ENCODE assay signal across 8 mouse cellular contexts in the genomic region with DNA sequence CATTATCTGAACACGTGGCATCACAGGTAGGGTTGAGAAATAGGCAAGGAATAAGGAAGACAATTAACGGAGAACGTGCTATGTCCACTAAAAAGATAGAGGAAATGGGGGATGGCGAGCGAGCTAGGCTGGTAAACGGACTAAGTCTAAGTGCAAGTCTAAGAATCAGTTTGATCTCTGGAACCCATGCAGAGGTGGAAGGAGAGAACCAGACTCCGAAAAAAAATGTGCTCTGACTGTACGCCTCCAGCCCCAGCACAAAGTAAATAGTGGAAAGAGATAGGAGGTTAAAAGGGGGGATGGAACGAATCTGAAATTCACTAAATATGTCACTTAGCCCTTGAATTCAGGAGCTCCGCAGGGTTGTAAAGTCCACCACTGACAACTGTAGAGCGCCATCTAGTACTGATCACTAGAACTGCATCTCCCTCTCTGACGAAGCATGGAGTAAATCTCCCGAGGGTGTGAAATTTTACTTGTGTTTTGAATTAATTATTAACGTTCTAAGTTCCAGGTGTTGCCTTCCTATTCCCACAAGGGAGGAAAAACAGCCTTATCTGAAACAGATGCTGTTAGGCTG. TPM values are rescaled to one million over a fixed set of nuclear protein-coding genes. Genes with fewer than 3 reads are reported as not detected.
DNase-seq lines count a peak whose midpoint lies in the region; ATAC-seq and TF ChIP-seq lines count a peak whose summit lies in the region.

No protein-coding gene starts in this region.

- TF ChIP-seq EP300 in heart, postnatal 0 days (IDR thresholded peaks at IDR 0.05; ENCODE audit: low read depth), result no peak

- ATAC-seq in heart, postnatal 0 days (ENCODE audit: insufficient read depth, low read depth), result no peak

- H3K36me3 ChIP-seq in heart, postnatal 0 days (replicated peaks; ENCODE audit: control insufficient read depth, insufficient read depth, low read length), result no peaks in the 10 kb centered on the region

- no peak overlapping the region for H3K27ac ChIP-seq in heart, postnatal 0 days (ENCODE audit: low read depth)

- no peak overlapping the region for H3K9ac ChIP-seq in heart, postnatal 0 days (replicated peaks; ENCODE audit: low read depth, low read length)

- no peaks in the 10 kb centered on the region for H3K27me3 ChIP-seq in heart, postnatal 0 days (ENCODE audit: control insufficient read depth, insufficient read depth, low read length)

- H3K9me3 ChIP-seq in heart, postnatal 0 days (replicated peaks; ENCODE audit: control insufficient read depth, low read length), result no peaks in the 10 kb centered on the region

- H3K4me1 ChIP-seq in heart, postnatal 0 days (ENCODE audit: control insufficient read depth, insufficient read depth), result no peaks in the 10 kb centered on the region

- H3K4me3 ChIP-seq in heart, postnatal 0 days (ENCODE audit: low read depth, low read length), result no peak overlapping the region

- DNase-seq in adrenal gland, postnatal 10 days, result peak; percentile 24
- no peak for DNase-seq in adrenal gland, adult 2 months
- peak; percentile 34 for DNase-seq in right cerebral cortex, adult 18-20 months
- no peak for DNase-seq in right cerebral cortex, postnatal 14 days
- DNase-seq in heart, postnatal 0 days (ENCODE audit: low spot score), result peak; percentile 43
- peak; percentile 25 to 39 for DNase-seq in layer of hippocampus, postnatal 10 days (ENCODE audit: low spot score in 2 of 2)
- peak; percentile 52 for DNase-seq in retina, postnatal 1 day
- DNase-seq in thymus, postnatal 10 days (ENCODE audit: low spot score in 2 of 2), result no peak

- peak; percentile 49 for TF ChIP-seq CTCF in heart, postnatal 0 days (IDR thresholded peaks at IDR 0.05; ENCODE audit: low read depth)

- 34% methylated on average over 14 of the region's 14 CpGs for whole genome bisulfite sequencing in heart, postnatal 0 days

- peak overlapping the region; percentile 24 for H3K4me2 ChIP-seq in heart, postnatal 0 days (ENCODE audit: low read depth, low read length)

RNA-seq across cellular contexts. Expression of a gene that starts 44.8 kb away (rescaled TPM):
- 10 to 100 TPM; 48.1 to 51.2 TPM for total RNA-seq in adrenal gland, postnatal 10 days (2021)
- total RNA-seq in adrenal gland, adult 2 months (2021), result 10 to 100 TPM; 78.3 to 80.9 TPM
- 7.9 and 8.3 TPM in 2 replicates for polyA plus RNA-seq in adrenal gland, adult 2 months (2012; rRNA removed)
- total RNA-seq in heart, postnatal 0 days (2014; rRNA removed; ENCODE audit: low replicate concordance), result 11.2 and 35.1 TPM in 2 replicates
- 28.9 and 35.5 TPM in 2 replicates for polyA plus RNA-seq in heart, postnatal 0 days (2015; fragmentation: Nextera tagmentation; extraction: Ambion mirVana)
- 10 to 100 TPM; 82.0 to 84.3 TPM for total RNA-seq in layer of hippocampus, postnatal 10 days (2021)

RNA-seq across cellular contexts. Expression of a gene that starts 46.4 kb away (rescaled TPM):
- under 1 TPM; 0.18 to 0.33 TPM for total RNA-seq in adrenal gland, postnatal 10 days (2021)
- under 1 TPM in 1 of 2 experiments, not detected in 1; 0.07 TPM for total RNA-seq in adrenal gland, adult 2 months (2021)
- not detected in 2 replicates for polyA plus RNA-seq in adrenal gland, adult 2 months (2012; rRNA removed)
- total RNA-seq in heart, postnatal 0 days (2014; rRNA removed; ENCODE audit: low replicate concordance), result 0.35 and 0.69 TPM in 2 replicates
- polyA plus RNA-seq in heart, postnatal 0 days (2015; fragmentation: Nextera tagmentation; extraction: Ambion mirVana), result 0.03 and 0.04 TPM in 2 replicates
- total RNA-seq in layer of hippocampus, postnatal 10 days (2021), result 10 to 100 TPM; 29.1 to 30.1 TPM

Comparison
In these comparisons a context has a peak if more than half of its experiments do, and no peak if none do; other contexts are left out.
1. DNase-seq: peak in adrenal gland, postnatal 10 days (single experiment), right cerebral cortex, adult 18-20 months (single experiment), heart, postnatal 0 days (single experiment), layer of hippocampus, postnatal 10 days (2 of 2) and retina, postnatal 1 day (single experiment); none in adrenal gland, adult 2 months (single experiment), right cerebral cortex, postnatal 14 days (single experiment) and thymus, postnatal 10 days (0 of 2).
2. RNA of a gene that starts 46.4 kb away (total RNA-seq): 29.1 to 30.1 TPM in layer of hippocampus, postnatal 10 days; 0.35 to 0.69 TPM in heart, postnatal 0 days, 0.18 to 0.33 TPM in adrenal gland, postnatal 10 days and 0.07 TPM in adrenal gland, adult 2 months; every median in the first group is over 10 times any median in the second.